Mouse (Mus musculus): ENCODE data around the gene Nrd1. TPM values are rescaled to one million over a fixed set of nuclear protein-coding genes. Genes with fewer than 3 reads are reported as not detected.

Gene Nrd1
- total RNA-seq, 2 experiments from 2014 or later = 112 to 118 TPM

DNA sequence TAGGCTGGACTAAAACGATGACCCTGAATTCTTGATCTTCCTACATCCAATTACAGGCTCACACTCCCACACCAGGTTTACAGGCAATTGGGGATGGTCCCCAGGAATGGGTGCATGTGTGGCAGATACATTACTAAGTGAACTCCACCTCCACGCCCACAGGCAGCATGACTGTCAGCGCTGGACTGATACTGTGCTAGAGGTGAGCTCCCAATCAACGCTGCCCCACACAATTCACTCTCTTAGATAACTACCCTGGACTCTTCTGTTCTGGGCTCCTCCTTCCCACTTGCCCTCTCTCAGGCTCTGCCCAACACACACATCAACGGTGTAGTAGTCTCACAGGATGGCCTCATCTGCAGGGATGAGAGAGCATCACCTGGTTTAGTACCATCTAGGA lies 91.9 kb downstream of the Nrd1 start:
- DNase-seq (ENCODE audit: low spot score in 2 of 2) = no peak

DNA sequence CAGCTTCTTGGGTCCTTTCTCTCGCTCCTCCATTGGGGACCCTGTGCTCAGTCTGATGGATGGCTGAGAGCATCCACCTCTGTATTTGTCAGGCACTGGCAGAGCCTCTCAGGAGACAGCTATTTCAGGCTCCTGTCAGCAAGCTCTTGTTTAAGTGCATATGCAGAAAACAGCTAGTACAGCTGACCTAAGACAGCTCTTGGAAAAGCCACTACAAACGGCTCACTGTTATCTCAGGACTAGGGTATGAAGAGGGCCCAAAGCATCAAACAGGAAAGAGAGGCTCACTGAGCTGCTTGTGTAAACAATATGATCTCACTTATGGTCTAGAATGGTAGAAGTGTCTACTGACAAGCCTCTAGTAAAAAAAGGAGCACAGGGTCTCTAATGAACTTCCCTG lies 93.8 kb downstream of the Nrd1 start:
- no peak for DNase-seq (ENCODE audit: low spot score in 2 of 2)

DNA sequence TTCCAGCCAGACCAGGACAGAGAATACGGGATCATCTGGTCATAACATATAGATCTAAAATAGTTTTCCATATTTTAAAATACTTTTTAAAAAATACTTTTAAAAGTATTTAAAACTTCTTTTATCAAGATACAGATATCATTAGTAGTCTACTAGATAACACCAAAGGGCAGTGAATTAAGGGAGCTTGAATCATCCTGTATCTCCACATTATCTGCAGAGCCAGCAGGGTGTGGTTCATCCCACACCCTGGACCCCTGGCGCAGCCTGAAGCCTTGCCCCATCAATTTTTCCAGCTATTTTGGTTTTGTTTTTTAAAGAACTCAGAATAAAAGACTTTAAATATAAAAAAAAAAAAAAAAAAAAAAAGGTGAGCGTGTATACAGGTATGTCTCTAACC lies 98.4 kb downstream of the Nrd1 start:
- DNase-seq (ENCODE audit: low spot score in 2 of 2) = no peak

DNA sequence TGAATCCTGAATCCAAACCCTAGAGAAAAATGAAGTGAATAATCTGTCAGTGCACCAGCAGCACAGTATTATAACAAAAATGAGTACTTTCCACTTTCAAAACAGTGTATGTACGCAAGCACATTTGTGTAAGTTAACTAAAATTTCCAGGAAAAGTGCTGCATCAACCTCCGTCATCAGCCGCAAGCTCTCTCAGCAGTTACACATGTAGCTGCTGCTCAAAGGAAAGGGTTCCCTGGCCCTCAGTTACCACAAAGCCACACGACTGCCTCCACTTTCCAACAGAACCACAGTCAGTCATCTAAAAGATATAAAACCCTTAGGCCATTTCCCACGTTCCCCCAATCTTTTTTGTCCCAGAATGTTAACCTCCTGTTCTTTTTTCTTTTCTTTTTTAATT lies 102.1 kb downstream of the Nrd1 start:
- DNase-seq (ENCODE audit: low spot score in 2 of 2) = no peak

DNA sequence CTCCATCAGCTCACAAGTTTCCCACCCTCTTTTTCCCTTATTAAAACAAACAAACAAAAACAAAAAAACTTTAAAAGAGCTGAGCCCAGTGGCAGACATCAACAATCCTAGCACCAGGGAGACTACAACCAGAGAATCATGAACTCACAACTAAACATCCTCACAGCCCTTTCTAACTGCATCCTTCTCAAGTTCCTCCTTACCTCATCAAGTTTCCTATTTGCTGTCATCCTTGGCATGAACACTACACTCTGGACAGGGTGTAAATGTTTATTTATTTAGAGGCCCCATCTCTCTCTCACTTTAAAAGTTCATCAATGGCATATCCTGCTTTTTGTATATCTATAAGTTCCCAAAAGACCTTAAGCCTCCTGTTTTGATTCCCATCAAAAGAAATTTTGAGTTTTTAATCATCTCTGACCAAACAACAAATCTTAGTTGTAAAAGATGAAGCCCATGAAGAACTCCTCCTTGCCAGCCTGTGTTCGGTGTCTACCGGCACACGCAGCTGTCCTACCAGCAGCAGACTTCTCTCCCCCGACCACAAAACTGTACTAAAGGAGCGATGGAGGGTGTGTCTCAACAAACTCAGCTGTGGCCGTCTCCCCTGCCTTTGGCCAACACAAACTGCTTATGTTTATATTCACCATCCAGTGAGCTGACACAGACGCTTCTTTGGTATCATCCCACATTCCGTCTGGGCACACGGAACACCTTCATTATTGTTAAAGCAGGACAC lies 102.9 kb downstream of the Nrd1 start:
- no peak for DNase-seq (ENCODE audit: low spot score in 2 of 2)

DNA sequence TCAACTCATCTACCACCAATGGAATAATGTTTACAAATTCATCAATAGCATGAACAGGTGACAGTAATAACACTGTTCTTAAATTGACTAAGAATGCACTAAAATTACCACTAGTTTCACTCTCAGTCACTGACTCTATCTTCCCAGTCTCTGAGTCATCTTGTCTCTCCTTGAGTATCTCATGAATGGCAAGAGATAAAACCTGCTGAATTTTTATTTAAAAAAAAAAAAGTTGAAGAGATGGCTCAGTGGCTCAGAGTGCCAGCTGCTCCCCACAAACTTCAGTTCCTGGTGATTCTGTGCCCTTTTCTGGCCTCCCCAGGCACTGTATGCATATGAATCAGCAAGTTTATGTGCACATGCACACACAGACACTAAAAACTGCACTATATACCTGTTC lies 104.8 kb downstream of the Nrd1 start:
- DNase-seq (ENCODE audit: low spot score in 2 of 2) = no peak

DNA sequence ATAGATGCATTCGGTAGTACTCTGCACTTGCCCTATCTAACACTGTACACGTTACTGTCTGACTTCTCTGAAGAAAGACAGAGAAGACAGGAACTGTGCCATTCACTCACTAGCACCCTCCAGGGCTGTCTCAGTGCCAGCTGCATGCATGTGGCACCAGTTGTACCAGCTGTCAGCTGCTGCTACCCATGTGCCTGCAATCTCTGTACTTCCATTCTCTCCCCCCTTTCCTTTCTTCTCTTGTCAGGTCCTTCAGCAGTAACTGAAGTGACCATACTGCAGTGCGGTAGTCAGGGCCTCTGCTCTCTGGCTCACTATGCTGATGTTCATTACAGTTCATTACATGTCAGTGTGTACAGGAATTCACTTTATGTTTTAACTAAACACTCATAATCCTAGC lies 105.6 kb downstream of the Nrd1 start:
- no peak for DNase-seq (ENCODE audit: low spot score in 2 of 2)

DNA sequence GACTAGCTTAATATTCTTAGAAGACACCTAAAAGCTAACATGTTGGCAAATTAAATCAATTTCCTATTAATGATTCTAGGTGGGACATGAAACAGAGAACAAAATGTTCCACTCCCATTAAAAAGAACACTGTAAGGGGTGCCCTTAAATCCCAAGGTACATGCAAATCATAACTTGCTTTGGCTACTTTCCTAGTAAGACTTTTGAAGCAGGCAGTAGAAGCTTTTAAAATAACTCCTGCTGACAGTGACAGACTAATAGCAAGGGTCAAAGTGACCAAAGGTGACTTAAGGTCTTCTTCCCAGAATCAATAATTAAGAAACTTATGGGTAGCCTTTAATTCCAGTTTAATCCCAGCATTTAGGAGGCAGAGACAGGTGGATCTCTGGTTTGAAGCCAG lies 106.1 kb downstream of the Nrd1 start:
- DNase-seq (ENCODE audit: low spot score in 2 of 2) = no peak

DNA sequence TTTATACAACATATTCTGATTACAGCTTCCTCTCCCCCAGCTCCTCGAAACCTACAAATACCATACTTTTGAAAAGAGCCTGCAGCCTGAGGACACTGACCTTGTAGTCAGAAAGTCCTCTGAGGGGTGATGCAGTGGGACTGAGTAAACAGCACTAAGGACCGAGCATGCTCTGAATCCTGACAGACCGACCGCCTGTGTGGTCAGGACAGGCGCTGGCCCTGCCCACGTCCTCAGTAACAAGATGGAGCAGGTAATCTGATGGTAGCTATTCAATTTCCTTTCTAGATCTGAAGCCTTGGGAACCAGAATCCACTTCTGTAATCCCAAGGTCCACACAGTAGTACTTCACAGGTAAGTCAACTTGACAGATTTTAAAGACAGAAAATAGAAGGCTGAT lies 108.6 kb downstream of the Nrd1 start:
- DNase-seq (ENCODE audit: low spot score in 2 of 2) = no peak

DNA sequence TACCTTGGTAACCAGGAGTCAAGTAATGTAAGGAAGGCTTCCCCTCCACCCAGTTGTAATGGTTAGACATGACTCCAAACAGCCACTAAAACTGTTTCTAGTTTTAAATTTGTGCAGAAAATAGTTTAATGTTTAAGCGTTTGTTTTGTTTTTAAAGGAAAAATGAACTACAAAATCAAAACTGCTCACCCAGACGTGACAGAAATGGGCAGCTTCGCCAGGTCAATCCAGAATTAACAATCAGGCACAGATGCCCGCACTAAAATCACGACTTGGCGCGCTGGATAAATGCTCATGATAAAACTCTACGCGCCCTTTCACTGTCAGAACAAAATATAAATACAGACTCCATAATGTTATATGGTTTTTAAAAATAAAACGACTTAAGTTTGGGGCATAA lies 109.2 kb downstream of the Nrd1 start:
- DNase-seq (ENCODE audit: low spot score in 2 of 2) = no peak

DNA sequence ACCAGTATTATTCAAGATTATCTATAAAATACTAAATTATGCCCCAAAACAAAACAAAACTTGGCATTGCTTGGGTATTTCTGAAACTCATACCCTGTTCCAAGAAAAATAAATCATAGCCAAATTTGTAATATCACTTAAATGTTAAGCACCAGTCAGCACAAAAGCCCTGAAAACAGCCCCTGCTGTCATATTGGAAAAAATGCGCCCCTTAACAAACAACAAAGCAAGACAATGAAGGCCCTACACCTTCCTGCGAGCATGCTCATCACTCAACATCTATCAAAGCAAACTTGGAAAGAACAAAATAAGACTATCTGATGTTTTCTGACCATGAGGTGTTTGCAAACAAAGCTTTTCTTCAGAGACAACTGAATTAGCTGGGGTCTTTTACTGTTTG lies 110.5 kb downstream of the Nrd1 start:
- DNase-seq (ENCODE audit: low spot score in 2 of 2) = no peak

Small RNA genes within 50 kb of the gene (microRNA-seq; reads per million reads assigned to microRNA genes)
- 0 reads per million in 2 experiments for gene Mir761

Other genes with a start within 250 kb of the Nrd1 start
- gene Zfyve9, start 219.9 kb upstream of the Nrd1 start, total RNA-seq (2021) = 10 to 100 TPM; 55.2 to 55.3 TPM
- gene Btf3l4, start 167.0 kb upstream of the Nrd1 start, total RNA-seq (2021) = 10 to 100 TPM; 80.9 to 83.5 TPM
- 10 to 100 TPM; 33.5 to 35.5 TPM for gene Txndc12, start 166.1 kb upstream of the Nrd1 start, total RNA-seq (2021)
- 10 to 100 TPM; 19.5 to 20.2 TPM for gene Kti12, start 152.9 kb upstream of the Nrd1 start, total RNA-seq (2021)
- gene A730015C16Rik, start 152.0 kb upstream of the Nrd1 start, total RNA-seq (2021) = not detected
- 10 to 100 TPM; 54.8 to 58.8 TPM for gene Rab3b, start 121.6 kb upstream of the Nrd1 start, total RNA-seq (2021)
- gene Osbpl9, start 201.6 kb downstream of the Nrd1 start, total RNA-seq (2021) = 10 to 100 TPM; 48.3 to 54.0 TPM
- 1 to 10 TPM in 1 of 2 experiments, under 1 TPM in 1; 0.94 to 1.4 TPM for gene Calr4, start 233.8 kb downstream of the Nrd1 start, total RNA-seq (2021)

Data from layer of hippocampus, adult 18-20 months (tissue).